Mouse (Mus musculus) myocyte (in vitro differentiated cells): ENCODE data around the gene Slc38a1.

Source experiments
- CEBPB ChIP-seq: IDR thresholded peaks from 2 replicates; pipeline ENCODE4 v1.6.1; 2011; ENCODE audit warnings: mild to moderate bottlenecking, moderate library complexity; ENCODE audit not compliant: poor library complexity, insufficient read depth, severe bottlenecking
- MAX ChIP-seq: IDR thresholded peaks from one replicate; pipeline ENCODE4 v1.6.1; 2011; ENCODE audit warnings: low read depth, mild to moderate bottlenecking, control low read depth
- POLR2A ChIP-seq: IDR thresholded peaks from one replicate; pipeline ENCODE4 v1.6.1; 2011; ENCODE audit warnings: low read depth, mild to moderate bottlenecking, control low read depth, moderate library complexity; ENCODE audit not compliant: insufficient read length
- POLR2AphosphoS2 ChIP-seq: IDR thresholded peaks from one replicate; pipeline ENCODE4 v1.6.1; 2011; ENCODE audit warnings: low read depth, control low read depth; ENCODE audit not compliant: insufficient read length
- TCF12 ChIP-seq: IDR thresholded peaks from one replicate; pipeline ENCODE4 v1.6.1; 2011; ENCODE audit warnings: mild to moderate bottlenecking, control low read depth; ENCODE audit not compliant: poor library complexity, insufficient read depth, severe bottlenecking
- TCF3 ChIP-seq: IDR thresholded peaks from one replicate; pipeline ENCODE4 v1.6.1; 2011; ENCODE audit warnings: low read depth, control low read depth; ENCODE audit not compliant: insufficient read length
- USF1 ChIP-seq: IDR thresholded peaks from one replicate; pipeline ENCODE4 v1.6.1; 2011; ENCODE audit warnings: low read depth, mild to moderate bottlenecking, control low read depth, moderate library complexity

GRCm38 (mm10) chr15:96587998-96588397 lies 54.7 kb downstream of the Slc38a1 start:
- TF ChIP-seq POLR2A (no peak), USF1 (no peak), CEBPB (no peak), MAX (no peak), TCF12 (no peak), TCF3 (no peak), POLR2AphosphoS2 (no peak)
